Mouse (Mus musculus): Measurements from ENCODE around the gene Adam10. TPM values are rescaled to one million over a fixed set of nuclear protein-coding genes. Genes with fewer than 3 reads are reported as not detected.

Gene Adam10
- polyA plus RNA-seq (2017; shearing (Covaris generic)) = 65.9 TPM

GRCm38 (mm10) chr9:70678682-70679131 is at the start of gene Adam10:
Gene Adam10, plus strand, starts transcription at chr9:70678997.

GRCm38 (mm10) chr9:70656130-70657007 is 22.4 kb upstream of the Adam10 start, which contains the start of gene Gm10642:
Gene Gm10642, plus strand, starts transcription at chr9:70656251.

GRCm38 (mm10) chr9:70657013-70657967 is 21.5 kb upstream of the Adam10 start, which contains the start of gene Mindy2:
Gene Mindy2, minus strand, starts transcription at chr9:70657174.

Other genes with a start within 250 kb of the Adam10 start
- gene Rnf111, start 175.3 kb upstream of the Adam10 start, polyA plus RNA-seq (2017; shearing (Covaris generic)) = 48.4 TPM
- gene Sltm, start 136.2 kb upstream of the Adam10 start, polyA plus RNA-seq (2017; shearing (Covaris generic)) = 125 TPM
- 1.3 TPM for gene Gm10642, start 22.7 kb upstream of the Adam10 start, polyA plus RNA-seq (2017; shearing (Covaris generic))
- 60.3 TPM for gene Mindy2, start 21.8 kb upstream of the Adam10 start, polyA plus RNA-seq (2017; shearing (Covaris generic))

Data from effector memory CD4-positive, alpha-beta T cell, adult 5 months (primary cell).